Mouse (Mus musculus): ENCODE measurements around the gene Thsd4. TPM values are rescaled to one million over a fixed set of nuclear protein-coding genes. Genes with fewer than 3 reads are reported as not detected.

Thsd4 gene
- 4.6 and 4.8 TPM in 2 replicates for polyA plus RNA-seq (2012; rRNA removed; ENCODE audit: low replicate concordance)

DNA sequence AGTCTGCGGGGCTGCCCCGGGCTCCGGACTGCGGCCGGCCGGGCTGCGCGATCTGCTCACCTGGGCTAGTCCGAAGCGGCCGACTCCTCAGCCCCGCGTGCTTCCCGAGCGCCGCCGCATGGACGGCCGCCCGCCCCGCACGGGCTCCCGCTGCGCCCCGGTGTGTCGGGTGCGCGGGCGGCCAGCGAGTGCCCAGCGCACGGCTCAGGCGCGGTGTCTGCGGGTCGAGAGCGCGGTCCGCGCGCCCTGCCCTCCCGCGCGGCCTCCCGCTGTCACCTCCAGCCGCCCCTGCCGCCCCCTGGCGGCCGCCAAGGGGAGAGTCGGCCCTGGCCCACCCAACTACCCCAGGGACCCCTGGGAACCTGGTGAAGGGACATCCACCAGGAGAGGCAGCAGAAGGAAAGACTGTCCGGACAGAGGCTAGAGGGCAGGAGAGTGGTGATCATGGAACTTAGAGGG is at the start of gene Thsd4:
Gene Thsd4, minus strand, starts transcription at position 241 of the 459 bp plus-strand sequence.

DNA sequence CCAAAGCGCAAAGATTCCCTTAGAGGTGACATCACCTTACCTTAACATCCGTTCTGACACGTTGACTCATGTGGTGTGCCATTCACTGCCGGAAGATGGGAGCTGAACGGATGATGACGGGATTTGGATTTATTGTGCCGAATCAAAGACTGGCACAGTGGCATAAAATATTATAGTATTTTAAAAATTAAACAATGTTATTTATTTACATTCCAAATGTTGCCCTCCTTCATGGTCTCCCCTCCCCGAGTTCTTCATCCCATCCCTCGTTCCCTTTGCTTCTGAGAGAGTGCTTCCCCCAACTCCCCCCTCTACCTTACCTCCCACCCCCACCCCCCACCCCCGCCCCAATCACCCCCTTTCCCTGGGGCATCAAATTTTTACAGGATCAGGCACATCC is 561.3 kb downstream of the Thsd4 start, which contains the start of gene Nr2e3:
Gene Nr2e3, minus strand, starts transcription at position 101 of the 400 bp plus-strand sequence.

Other genes starting within 250 kb of the Thsd4 start
- 1.1 and 1.3 TPM in 2 replicates for gene Lrrc49, start 166.1 kb upstream of the Thsd4 start, polyA plus RNA-seq (2012; rRNA removed; ENCODE audit: low replicate concordance)
- gene Larp6, start 190.9 kb upstream of the Thsd4 start, polyA plus RNA-seq (2012; rRNA removed; ENCODE audit: low replicate concordance) = 0.57 and 0.66 TPM in 2 replicates

All from duodenum, adult 2 months (tissue).